Mouse (Mus musculus) CD4-positive naive resting alpha-beta T cell, adult 57 days (primary cell): ENCODE measurements around the gene Hgf. TPM values are rescaled to one million over a fixed set of nuclear protein-coding genes. Genes with fewer than 3 reads are reported as not detected.

Source experiments
- total RNA-seq: library from RNA; stranded (reverse); gene quantifications from one replicate; pipeline ENCODE4 v1.2.4, GENCODE M21; 2023

Gene Hgf
- 0.47 TPM for total RNA-seq

GRCm38 (mm10) chr5:16553304-16554047, at the start of gene Hgf:
Gene Hgf, plus strand, starts transcription at chr5:16553495.

Other genes starting within 250 kb of the Hgf start
- gene Gm28710, start 238.3 kb downstream of the Hgf start, total RNA-seq: not detected